Mouse (Mus musculus) stomach, embryonic 15.5 days (tissue): ENCODE results near the gene Ppp2r2c. TPM values are rescaled to one million over a fixed set of nuclear protein-coding genes. Genes with fewer than 3 reads are reported as not detected.
A peak's percentile ranks its signal among the peaks of the same experiment; 100 is the strongest.

Experiments used
- ATAC-seq: fragments of 200-750 bp; cut with Nextera tagmentation; 2 replicates; pipeline ENCODE4 v1.8.0; 2017; ENCODE audit warnings: low read depth, moderate number of reproducible peaks, moderate TSS enrichment; ENCODE audit not compliant: insufficient read depth, low FRiP score
- H3K27ac ChIP-seq: fragments of 300-500 bp; sonication (generic); 2 replicates; pipeline ENCODE4 v1.5.1; 2015; ENCODE audit warnings: mild to moderate bottlenecking, inconsistent platforms
- H3K27me3 ChIP-seq: fragments of 300-500 bp; sonication (generic); replicated peaks from 2 replicates; pipeline ENCODE4 v1.6.1; 2015; ENCODE audit warnings: inconsistent platforms
- H3K36me3 ChIP-seq: fragments of 300-500 bp; sonication (generic); 2 replicates; pipeline ENCODE4 v1.6.1; 2015; ENCODE audit warnings: inconsistent platforms
- H3K4me1 ChIP-seq: fragments of 300-500 bp; sonication (generic); 2 replicates; pipeline ENCODE4 v1.6.1; 2015; ENCODE audit warnings: inconsistent platforms
- H3K4me2 ChIP-seq: fragments of 300-500 bp; sonication (generic); 2 replicates; pipeline ENCODE4 v1.6.1; 2015; ENCODE audit warnings: mild to moderate bottlenecking, inconsistent platforms
- H3K4me3 ChIP-seq: fragments of 300-500 bp; sonication (generic); replicated peaks from 2 replicates; pipeline ENCODE4 v1.5.1; 2015; ENCODE audit warnings: inconsistent platforms
- H3K9ac ChIP-seq: fragments of 300-500 bp; sonication (generic); 2 replicates; pipeline ENCODE4 v1.6.1; 2015; ENCODE audit warnings: inconsistent platforms
- H3K9me3 ChIP-seq: fragments of 300-500 bp; sonication (generic); 2 replicates; pipeline ENCODE4 v1.6.1; 2016; ENCODE audit warnings: inconsistent platforms
- WGBS: fragments of 180-500 bp; shearing (Covaris S2); methylation state at CpG from one replicate; pipeline ENCODE4 v1.1.7; 2015; 5-methylcytosine and 5-hydroxymethylcytosine counted together
- polyA plus RNA-seq: library from polyadenylated mRNA; unstranded; fragments of >200 nt; fragmentation: Nextera tagmentation; extraction: Ambion mirVana; gene quantifications from 2 replicates; pipeline ENCODE4 v1.2.1, GENCODE M21; 2015

Ppp2r2c gene
- polyA plus RNA-seq, 1 experiment from 2014 or later: 1.1 TPM

DNA sequence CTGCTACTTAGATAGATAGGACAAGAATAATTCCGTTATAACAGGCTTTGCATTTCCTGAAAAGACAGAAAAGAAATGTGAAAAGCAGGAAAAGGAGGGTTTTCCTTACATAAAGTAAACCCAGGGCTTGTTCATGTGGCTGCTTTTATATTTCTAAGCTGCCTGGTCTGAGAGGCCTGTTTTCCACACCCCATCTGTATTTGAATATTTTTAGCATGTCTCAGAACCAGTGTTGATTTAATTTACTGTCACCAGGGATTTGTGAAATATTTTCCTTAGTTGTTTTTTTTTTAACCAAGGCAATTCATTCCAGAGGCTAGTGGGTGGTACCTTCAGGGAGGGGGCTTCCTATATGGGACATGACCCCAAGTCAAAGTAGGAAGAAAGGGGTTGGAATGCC, 26.6 kb upstream of the Ppp2r2c start:
- Histone ChIP-seq H3K4me2 (no peak overlapping the region), H3K4me1 (no peaks in the 10 kb centered on the region), H3K27ac (no peak overlapping the region), H3K4me3 (no peak overlapping the region), H3K27me3 (no peaks in the 10 kb centered on the region), H3K9me3 (no peaks in the 10 kb centered on the region), H3K9ac (no peak overlapping the region), H3K36me3 (no peaks in the 10 kb centered on the region)
- WGBS: 54% methylated on average over 1 of the region's 1 CpGs
- no peak for ATAC-seq

DNA sequence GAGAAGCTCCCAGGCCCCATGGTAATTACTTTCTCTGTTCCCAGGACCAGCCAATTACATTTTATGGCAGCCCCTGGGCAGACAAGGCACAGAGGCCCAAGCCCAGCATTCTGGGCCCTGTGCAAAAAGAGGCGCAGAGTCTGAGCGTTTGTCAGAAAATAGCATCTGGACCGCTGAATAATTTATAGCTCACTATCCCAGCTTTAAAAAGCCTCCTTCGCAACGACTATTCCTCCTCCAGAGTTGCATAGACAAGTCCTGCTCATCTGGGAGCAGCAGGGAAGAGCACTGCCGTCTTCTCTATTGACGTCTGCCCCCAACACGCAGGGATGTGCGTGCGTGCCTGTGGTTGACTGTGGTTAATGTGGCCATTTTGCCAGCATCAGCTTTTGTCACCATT, 23.8 kb upstream of the Ppp2r2c start:
- 84% methylated on average over 10 of the region's 10 CpGs for WGBS
- Histone ChIP-seq H3K9ac (no peak overlapping the region), H3K4me2 (no peak overlapping the region), H3K9me3 (no peaks in the 10 kb centered on the region), H3K4me1 (no peaks in the 10 kb centered on the region), H3K36me3 (no peaks in the 10 kb centered on the region), H3K4me3 (no peak overlapping the region), H3K27me3 (no peaks in the 10 kb centered on the region), H3K27ac (no peak overlapping the region)
- ATAC-seq: no peak

DNA sequence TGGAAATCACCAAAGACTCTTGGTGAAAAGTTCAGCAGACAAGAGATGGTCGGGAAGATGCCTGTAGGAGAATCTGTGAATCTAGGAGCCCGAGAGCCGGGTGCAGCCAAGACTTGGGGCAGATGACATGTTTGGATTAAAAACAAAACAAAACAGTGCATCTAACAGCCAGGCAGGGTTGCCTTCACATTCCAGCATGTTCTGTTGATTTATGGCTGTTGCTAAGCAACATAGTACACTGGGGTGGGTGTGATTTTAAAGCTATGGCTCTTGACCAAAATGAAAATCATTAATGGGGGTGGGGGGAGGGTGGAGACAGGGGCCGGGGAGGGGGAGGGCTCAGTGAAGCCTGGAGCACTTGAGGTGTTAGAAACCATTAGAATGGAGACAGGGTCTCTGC, 16.7 kb upstream of the Ppp2r2c start:
- Histone ChIP-seq H3K27me3 (no peaks in the 10 kb centered on the region), H3K36me3 (no peaks in the 10 kb centered on the region), H3K4me1 (no peaks in the 10 kb centered on the region), H3K27ac (no peak overlapping the region), H3K9ac (no peak overlapping the region), H3K4me2 (no peak overlapping the region), H3K9me3 (no peaks in the 10 kb centered on the region), H3K4me3 (no peak overlapping the region)
- 36% methylated on average over 4 of the region's 4 CpGs for WGBS
- ATAC-seq: no peak

GRCm38 (mm10) chr5:36855180-36855579, 13.1 kb upstream of the Ppp2r2c start:
- 79% methylated on average over 3 of the region's 3 CpGs for WGBS
- no peak overlapping the region for H3K4me2 ChIP-seq
- no peaks in the 10 kb centered on the region for H3K9me3 ChIP-seq
- H3K4me1 ChIP-seq: no peaks in the 10 kb centered on the region
- no peaks in the 10 kb centered on the region for H3K27me3 ChIP-seq
- no peak overlapping the region for H3K4me3 ChIP-seq
- H3K27ac ChIP-seq: no peak overlapping the region
- H3K9ac ChIP-seq: no peak overlapping the region
- H3K36me3 ChIP-seq: no peaks in the 10 kb centered on the region
- ATAC-seq: no peak

- H3K4me1 ChIP-seq: no peaks in the 10 kb centered on the region
- ATAC-seq: no peak
- no peak overlapping the region for H3K27ac ChIP-seq
- H3K27me3 ChIP-seq: no peaks in the 10 kb centered on the region
- no peaks in the 10 kb centered on the region for H3K36me3 ChIP-seq
- no peak overlapping the region for H3K4me2 ChIP-seq
- H3K9ac ChIP-seq: no peak overlapping the region
- no peak overlapping the region for H3K4me3 ChIP-seq
- 85% methylated on average over 7 of the region's 7 CpGs for WGBS
- no peaks in the 10 kb centered on the region for H3K9me3 ChIP-seq
Observed at GRCm38 (mm10) chr5:36856529-36856928, 11.8 kb upstream of the Ppp2r2c start.

DNA sequence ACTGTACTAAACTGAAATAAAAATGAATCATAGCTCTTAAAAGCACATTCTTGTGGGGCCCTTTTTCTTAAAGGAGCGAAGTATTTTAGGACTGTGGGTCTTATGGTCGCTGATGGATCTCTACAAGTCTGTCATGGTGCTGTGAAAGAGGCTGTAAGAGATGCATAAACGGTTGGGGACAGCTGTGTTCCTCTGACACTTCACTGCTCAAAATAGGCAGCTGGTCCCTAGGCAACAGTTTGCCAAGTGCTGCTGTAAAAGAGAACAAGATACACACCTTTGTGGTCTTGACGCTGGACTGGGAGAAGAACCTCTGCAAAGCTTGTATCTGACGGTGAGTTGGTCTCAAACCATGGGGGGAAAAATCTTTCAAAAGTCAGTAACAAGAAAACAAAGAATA, 10.8 kb upstream of the Ppp2r2c start:
- no peak for ATAC-seq
- H3K4me3 ChIP-seq: no peak overlapping the region
- WGBS: 79% methylated on average over 5 of the region's 5 CpGs
- H3K4me2 ChIP-seq: no peak overlapping the region
- H3K27me3 ChIP-seq: no peaks in the 10 kb centered on the region
- no peaks in the 10 kb centered on the region for H3K4me1 ChIP-seq
- H3K36me3 ChIP-seq: no peaks in the 10 kb centered on the region
- H3K27ac ChIP-seq: no peak overlapping the region
- no peak overlapping the region for H3K9ac ChIP-seq
- no peaks in the 10 kb centered on the region for H3K9me3 ChIP-seq

GRCm38 (mm10) chr5:36861084-36861483, 7.2 kb upstream of the Ppp2r2c start:
- Histone ChIP-seq H3K36me3 (no peaks in the 10 kb centered on the region), H3K9ac (no peak overlapping the region), H3K27me3 (peaks cover 23% of the 10 kb centered on the region), H3K4me3 (no peak overlapping the region), H3K27ac (no peak overlapping the region), H3K4me1 (no peaks in the 10 kb centered on the region), H3K9me3 (no peaks in the 10 kb centered on the region), H3K4me2 (no peak overlapping the region)
- ATAC-seq: no peak
- 89% methylated on average over 2 of the region's 2 CpGs for WGBS

- 67% methylated on average over 7 of the region's 7 CpGs for WGBS
- H3K9me3 ChIP-seq: no peaks in the 10 kb centered on the region
- no peaks in the 10 kb centered on the region for H3K36me3 ChIP-seq
- H3K27ac ChIP-seq: no peak overlapping the region
- H3K4me3 ChIP-seq: no peak overlapping the region
- peaks cover 8% of the 10 kb centered on the region; the same call in 1 of the 2 replicates for H3K4me1 ChIP-seq
- peaks cover 80% of the 10 kb centered on the region for H3K27me3 ChIP-seq
- H3K4me2 ChIP-seq: no peak overlapping the region
- ATAC-seq: no peak
- no peak overlapping the region for H3K9ac ChIP-seq
Observed at GRCm38 (mm10) chr5:36866701-36867250, 1.5 kb upstream of the Ppp2r2c start.

- H3K4me1 ChIP-seq: peaks cover 8% of the 10 kb centered on the region; the same call in 1 of the 2 replicates
- H3K36me3 ChIP-seq: no peaks in the 10 kb centered on the region
- no peak overlapping the region for H3K27ac ChIP-seq
- no peaks in the 10 kb centered on the region for H3K9me3 ChIP-seq
- H3K4me2 ChIP-seq: no peak overlapping the region
- H3K4me3 ChIP-seq: no peak overlapping the region
- no peak for ATAC-seq
- 7% methylated on average over 6 of the region's 6 CpGs for WGBS
- no peak overlapping the region for H3K9ac ChIP-seq
- peaks cover 85% of the 10 kb centered on the region for H3K27me3 ChIP-seq
Observed at GRCm38 (mm10) chr5:36867561-36867960, 752 bp upstream of the Ppp2r2c start.

DNA sequence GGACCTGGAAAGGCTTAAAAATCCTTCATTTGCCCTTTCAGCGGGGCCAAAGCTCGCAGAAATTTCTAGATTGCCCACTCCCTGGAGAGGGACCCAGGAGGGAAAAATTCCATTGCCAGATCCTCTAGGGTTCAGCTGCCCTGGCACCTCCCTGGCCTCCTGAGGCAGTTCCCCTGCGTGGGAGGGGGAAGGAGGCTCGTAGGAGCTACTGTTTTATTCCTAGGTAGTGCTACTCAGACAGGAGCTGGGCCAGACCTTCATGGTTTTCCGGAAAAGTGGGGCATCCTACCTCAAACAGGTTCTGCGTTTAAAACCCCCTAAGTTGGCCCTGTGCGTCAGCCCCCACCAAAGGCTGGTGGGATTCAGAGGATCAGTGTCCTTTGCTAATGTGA, 869 bp downstream of the Ppp2r2c start:
- H3K9ac ChIP-seq: no peak overlapping the region
- no peak for ATAC-seq
- H3K4me3 ChIP-seq: peak overlapping the region; percentile 38
- peaks cover 8% of the 10 kb centered on the region; the same call in 1 of the 2 replicates for H3K4me1 ChIP-seq
- H3K9me3 ChIP-seq: no peaks in the 10 kb centered on the region
- 4% methylated on average over 7 of the region's 7 CpGs for WGBS
- H3K36me3 ChIP-seq: no peaks in the 10 kb centered on the region
- H3K27ac ChIP-seq: no peak overlapping the region
- H3K4me2 ChIP-seq: peak overlapping the region; percentile 79
- H3K27me3 ChIP-seq: peaks cover 87% of the 10 kb centered on the region

- Histone ChIP-seq H3K27ac (no peak overlapping the region), H3K9me3 (no peaks in the 10 kb centered on the region), H3K4me1 (peaks cover 8% of the 10 kb centered on the region; the same call in 1 of the 2 replicates), H3K4me3 (peak overlapping the region; percentile 13), H3K4me2 (peak overlapping the region; percentile 41), H3K9ac (no peak overlapping the region), H3K27me3 (peaks cover 82% of the 10 kb centered on the region), H3K36me3 (no peaks in the 10 kb centered on the region)
- WGBS: under 1% methylated on average over 56 of the region's 56 CpGs
- ATAC-seq: no peak
Observed at GRCm38 (mm10) chr5:36869578-36870236, 1.4 kb downstream of the Ppp2r2c start.

GRCm38 (mm10) chr5:36870916-36871315, 2.6 kb downstream of the Ppp2r2c start:
- H3K9me3 ChIP-seq: no peaks in the 10 kb centered on the region
- WGBS: 81% methylated on average over 6 of the region's 6 CpGs
- no peak overlapping the region for H3K27ac ChIP-seq
- H3K36me3 ChIP-seq: no peaks in the 10 kb centered on the region
- H3K4me2 ChIP-seq: no peak overlapping the region
- peaks cover 8% of the 10 kb centered on the region; the same call in 1 of the 2 replicates for H3K4me1 ChIP-seq
- no peak for ATAC-seq
- peaks cover 71% of the 10 kb centered on the region for H3K27me3 ChIP-seq
- H3K9ac ChIP-seq: no peak overlapping the region
- no peak overlapping the region for H3K4me3 ChIP-seq
